Mouse (Mus musculus) forebrain, postnatal 0 days (tissue): ENCODE measurements around the gene Rab44. TPM values are rescaled to one million over a fixed set of nuclear protein-coding genes. Genes with fewer than 3 reads are reported as not detected.

Source experiments
- ATAC-seq: fragments of 200-750 bp; cut with Nextera tagmentation; 2 replicates; pipeline ENCODE4 v1.8.0; 2017; ENCODE audit warnings: mild to moderate bottlenecking, moderate library complexity
- DNase-seq: peaks from one replicate; pipeline ENCODE4 v3.0.0-alpha.2; 2015
- H3K27ac ChIP-seq: fragments of 300-500 bp; sonication (generic); 2 replicates; pipeline ENCODE4 v1.5.1; 2014; ENCODE audit warnings: low read depth, mild to moderate bottlenecking, antibody characterized with exemption, low read length, moderate library complexity, mixed read lengths
- H3K27me3 ChIP-seq: fragments of 300-500 bp; sonication (generic); 2 replicates; pipeline ENCODE4 v1.6.1; 2014; ENCODE audit warnings: mild to moderate bottlenecking, low read length, mixed read lengths; ENCODE audit not compliant: insufficient read depth
- H3K36me3 ChIP-seq: fragments of 300-500 bp; sonication (generic); 2 replicates; pipeline ENCODE4 v1.6.1; 2014; ENCODE audit warnings: mild to moderate bottlenecking, moderate library complexity; ENCODE audit not compliant: insufficient read depth
- H3K4me1 ChIP-seq: fragments of 300-500 bp; sonication (generic); 2 replicates; pipeline ENCODE4 v1.6.1; 2014; ENCODE audit warnings: antibody characterized with exemption; ENCODE audit not compliant: insufficient read depth
- H3K4me2 ChIP-seq: fragments of 300-500 bp; sonication (generic); 2 replicates; pipeline ENCODE4 v1.6.1; 2014; ENCODE audit warnings: low read depth, mild to moderate bottlenecking, moderate library complexity
- H3K4me3 ChIP-seq: fragments of 300-500 bp; sonication (generic); 2 replicates; pipeline ENCODE4 v1.5.1; 2014; ENCODE audit warnings: low read depth, low read length, mixed read lengths
- H3K9ac ChIP-seq: fragments of 300-500 bp; sonication (generic); 2 replicates; pipeline ENCODE4 v1.6.1; 2014; ENCODE audit warnings: mild to moderate bottlenecking
- H3K9me3 ChIP-seq: fragments of 300-500 bp; sonication (generic); 2 replicates; pipeline ENCODE4 v1.6.1; 2016; ENCODE audit warnings: low read length
- CTCF ChIP-seq: sonication (generic); IDR thresholded peaks from 2 replicates; pipeline ENCODE4 v1.5.1; 2016; ENCODE audit warnings: antibody characterized with exemption, control low read depth, low read depth
- WGBS: fragments of 180-500 bp; shearing (Covaris S2); extraction: QIAGEN DNeasy Blood & Tissue Kit; methylation state at CpG from one replicate; pipeline ENCODE4 v1.1.7; 2014; 5-methylcytosine and 5-hydroxymethylcytosine counted together
- polyA plus RNA-seq: library from polyadenylated mRNA; unstranded; fragments of >200 nt; fragmentation: Nextera tagmentation; extraction: Ambion mirVana; gene quantifications from 2 replicates; pipeline ENCODE4 v1.2.1, GENCODE M21; 2015
- total RNA-seq: library from RNA; depleted of rRNA; stranded (reverse); fragments of >200 nt; gene quantifications from 2 replicates; pipeline ENCODE4 v1.2.3, GENCODE M21; 2014

Gene Rab44
- total and polyA plus RNA-seq, 2 experiments from 2014 or later: not detected

GRCm38 (mm10) chr17:29147273-29147672, 33.3 kb downstream of the Rab44 start:
- Histone ChIP-seq H3K4me3 (no peak overlapping the region), H3K9me3 (no peaks in the 10 kb centered on the region), H3K4me2 (no peak overlapping the region), H3K27ac (no peak overlapping the region), H3K27me3 (no peaks in the 10 kb centered on the region), H3K9ac (no peak overlapping the region), H3K36me3 (no peaks in the 10 kb centered on the region), H3K4me1 (no peaks in the 10 kb centered on the region)
- no peak for TF ChIP-seq CTCF
- DNase-seq (no peak), ATAC-seq (no peak)
- whole genome bisulfite sequencing: 80% methylated on average over 14 of the region's 14 CpGs

- no peak overlapping the region for H3K4me3 ChIP-seq
- no peaks in the 10 kb centered on the region for H3K36me3 ChIP-seq
- 74% methylated on average over 6 of the region's 6 CpGs for WGBS
- H3K4me2 ChIP-seq: no peak overlapping the region
- no peak overlapping the region for H3K9ac ChIP-seq
- ATAC-seq (no peak), DNase-seq (no peak)
- H3K27ac ChIP-seq: no peak overlapping the region
- H3K27me3 ChIP-seq: no peaks in the 10 kb centered on the region
- no peaks in the 10 kb centered on the region for H3K4me1 ChIP-seq
- TF ChIP-seq CTCF: no peak
- H3K9me3 ChIP-seq: no peaks in the 10 kb centered on the region
Measured at GRCm38 (mm10) chr17:29147773-29148172, 33.8 kb downstream of the Rab44 start.

- H3K36me3 ChIP-seq: no peaks in the 10 kb centered on the region
- 56% methylated on average over 7 of the region's 7 CpGs for WGBS
- DNase-seq: no peak
- H3K4me1 ChIP-seq: no peaks in the 10 kb centered on the region
- H3K27ac ChIP-seq: no peak overlapping the region
- no peak overlapping the region for H3K4me3 ChIP-seq
- no peaks in the 10 kb centered on the region for H3K27me3 ChIP-seq
- H3K9me3 ChIP-seq: no peaks in the 10 kb centered on the region
- no peak for TF ChIP-seq CTCF
- ATAC-seq: no peak
- H3K9ac ChIP-seq: no peak overlapping the region
- H3K4me2 ChIP-seq: no peak overlapping the region
Measured at GRCm38 (mm10) chr17:29149766-29150165, 35.8 kb downstream of the Rab44 start.

DNA sequence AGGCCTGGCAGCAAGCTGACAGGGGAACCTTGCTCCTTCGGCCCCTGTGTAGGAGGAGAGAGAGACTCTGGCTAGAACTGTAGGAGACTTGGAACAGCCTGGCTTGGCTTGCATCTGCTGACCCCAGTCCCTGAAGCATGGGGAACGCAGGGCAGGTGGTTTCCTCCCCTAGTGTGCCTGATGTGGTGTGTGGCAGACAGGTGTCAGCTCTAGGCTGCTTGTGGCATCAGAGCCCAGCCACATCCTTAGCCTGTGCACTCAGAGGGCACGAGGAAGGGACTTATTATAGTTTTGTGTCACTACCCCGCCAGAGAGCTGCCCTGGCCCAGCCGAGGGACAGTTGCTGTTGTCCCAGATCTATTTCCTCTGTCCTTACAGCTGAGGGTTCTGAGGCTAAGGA, 38.6 kb downstream of the Rab44 start:
- H3K36me3 ChIP-seq: no peaks in the 10 kb centered on the region
- ATAC-seq (no peak), DNase-seq (no peak)
- 0 out of 2 replicates have a peak, but pooled peaks cover 4% of the 10 kb centered on the region for H3K4me1 ChIP-seq
- WGBS: 84% methylated on average over 5 of the region's 5 CpGs
- H3K4me3 ChIP-seq: no peak overlapping the region
- no peaks in the 10 kb centered on the region for H3K9me3 ChIP-seq
- H3K27me3 ChIP-seq: no peaks in the 10 kb centered on the region
- no peak overlapping the region for H3K4me2 ChIP-seq
- TF ChIP-seq CTCF: no peak
- H3K9ac ChIP-seq: no peak overlapping the region
- H3K27ac ChIP-seq: no peak overlapping the region

DNA sequence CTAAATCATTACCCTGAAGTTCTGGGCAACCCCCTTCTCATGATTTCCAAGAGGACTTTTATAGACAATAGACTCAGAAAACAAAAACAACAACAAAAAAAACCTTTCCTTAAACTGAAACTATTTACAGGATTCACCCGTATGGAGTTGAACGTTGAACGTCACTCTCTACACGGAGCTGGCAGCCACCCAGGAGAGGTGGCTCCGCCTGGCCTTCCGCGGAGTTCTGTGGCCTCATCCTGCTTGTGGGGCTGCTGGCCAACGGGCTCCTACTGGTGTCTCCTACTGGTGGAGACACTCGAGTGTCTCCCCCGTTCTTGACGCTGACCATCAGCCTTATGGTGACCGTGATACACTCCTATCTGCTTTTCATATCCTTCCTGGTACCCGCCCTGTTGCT, 40.3 kb downstream of the Rab44 start:
- Histone ChIP-seq H3K9me3 (no peaks in the 10 kb centered on the region), H3K27me3 (no peaks in the 10 kb centered on the region), H3K36me3 (no peaks in the 10 kb centered on the region), H3K4me1 (0 out of 2 replicates have a peak, but pooled peaks cover 4% of the 10 kb centered on the region), H3K4me3 (no peak overlapping the region), H3K9ac (no peak overlapping the region), H3K27ac (no peak overlapping the region), H3K4me2 (no peak overlapping the region)
- WGBS: 75% methylated on average over 13 of the region's 13 CpGs
- DNase-seq: no peak
- ATAC-seq: no peak
- TF ChIP-seq CTCF: no peak

- Histone ChIP-seq H3K27ac (peak overlapping the region; percentile 23; the same call in 1 of the 2 replicates), H3K27me3 (no peaks in the 10 kb centered on the region), H3K4me3 (no peak overlapping the region), H3K9me3 (no peaks in the 10 kb centered on the region), H3K4me1 (0 out of 2 replicates have a peak, but pooled peaks cover 4% of the 10 kb centered on the region), H3K4me2 (no peak overlapping the region), H3K9ac (no peak overlapping the region), H3K36me3 (no peaks in the 10 kb centered on the region)
- no peak for TF ChIP-seq CTCF
- ATAC-seq (peak; percentile 71), DNase-seq (peak; percentile 52)
- WGBS: 45% methylated on average over 12 of the region's 12 CpGs
Measured at GRCm38 (mm10) chr17:29155355-29156135, 41.6 kb downstream of the Rab44 start.

GRCm38 (mm10) chr17:29156396-29156795, 42.5 kb downstream of the Rab44 start:
- 75% methylated on average over 16 of the region's 16 CpGs for WGBS
- TF ChIP-seq CTCF: no peak
- Histone ChIP-seq H3K4me2 (no peak overlapping the region), H3K4me1 (0 out of 2 replicates have a peak, but pooled peaks cover 4% of the 10 kb centered on the region), H3K4me3 (no peak overlapping the region), H3K27me3 (no peaks in the 10 kb centered on the region), H3K9ac (no peak overlapping the region), H3K9me3 (no peaks in the 10 kb centered on the region), H3K27ac (peak overlapping the region; percentile 23), H3K36me3 (no peaks in the 10 kb centered on the region)
- ATAC-seq (peak; percentile 14; the same call in 1 of the 2 replicates), DNase-seq (no peak)
